Mouse (Mus musculus) bone marrow macrophage, adult 2 months (primary cell): Measurements from ENCODE around the gene Ccdc187.

ENCODE experiments used
- CTCF ChIP-seq: IDR thresholded peaks from 2 replicates; pipeline ENCODE4 v1.5.1; 2012; ENCODE audit warnings: low read depth, mild to moderate bottlenecking, low read length, moderate library complexity
- POLR2A ChIP-seq: IDR thresholded peaks from 2 replicates; pipeline ENCODE4 v1.6.1; 2012; ENCODE audit warnings: mild to moderate bottlenecking, low read depth, low read length, borderline replicate concordance

- TF ChIP-seq CTCF (no peak), POLR2A (no peak)
Measured at GRCm38 (mm10) chr2:26234771-26235170, 59.6 kb downstream of the Ccdc187 start.
